Mouse (Mus musculus) kidney, postnatal 36 days (tissue): Measurements from ENCODE around the gene Hist1h2af.
"Not testable (repeated sequence)": the region's sequence is repeated elsewhere in the genome, so short reads cannot be mapped to it uniquely, and the experiment has no call there.

ENCODE experiments used
- DNase-seq, 2 experiments: peaks; one replicate each; pipeline ENCODE4 v3.0.0; 2021 to 2022; ENCODE audit warnings: mixed read lengths in 2 of 2

The Hist1h2af gene

GRCm38 (mm10) chr13:23536076-23536822 is 2.5 kb downstream of the Hist1h2af start:
- DNase-seq: no peak

DNA sequence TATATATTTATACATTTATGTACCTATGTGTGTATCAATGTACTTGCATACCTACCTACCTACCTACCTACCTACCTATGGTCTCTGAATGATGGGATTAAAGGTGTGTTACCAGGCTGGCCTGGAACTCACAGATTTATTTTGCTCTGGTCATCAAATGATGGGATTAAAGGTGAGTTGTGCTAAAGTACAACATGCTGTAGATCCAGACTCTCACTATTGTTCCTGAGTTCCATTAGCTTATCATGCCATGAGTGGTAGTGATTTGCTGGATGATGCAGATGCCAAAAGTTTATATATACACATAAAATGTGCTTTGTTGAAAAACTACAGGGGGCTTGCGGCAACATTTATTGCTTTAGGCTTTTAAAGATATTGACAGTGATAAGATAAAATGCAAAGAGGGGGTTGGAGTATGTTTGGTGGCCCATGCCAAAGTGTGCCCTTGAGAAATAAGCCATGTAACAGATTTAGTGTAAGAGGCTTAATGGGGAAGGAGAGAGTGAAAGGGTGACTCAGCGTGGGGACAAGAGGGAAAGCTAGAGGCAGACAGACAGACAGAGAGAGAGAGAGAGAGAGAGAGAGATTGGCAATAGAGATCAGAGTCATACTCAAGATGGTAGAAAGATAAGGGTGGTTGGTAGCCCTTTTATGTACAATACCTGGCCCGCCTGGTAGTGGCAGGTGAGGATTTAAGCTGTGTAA is 3.5 kb downstream of the Hist1h2af start:
- no peak for DNase-seq

- DNase-seq: no peak
Observed at GRCm38 (mm10) chr13:23538249-23538648, 4.5 kb downstream of the Hist1h2af start.

DNA sequence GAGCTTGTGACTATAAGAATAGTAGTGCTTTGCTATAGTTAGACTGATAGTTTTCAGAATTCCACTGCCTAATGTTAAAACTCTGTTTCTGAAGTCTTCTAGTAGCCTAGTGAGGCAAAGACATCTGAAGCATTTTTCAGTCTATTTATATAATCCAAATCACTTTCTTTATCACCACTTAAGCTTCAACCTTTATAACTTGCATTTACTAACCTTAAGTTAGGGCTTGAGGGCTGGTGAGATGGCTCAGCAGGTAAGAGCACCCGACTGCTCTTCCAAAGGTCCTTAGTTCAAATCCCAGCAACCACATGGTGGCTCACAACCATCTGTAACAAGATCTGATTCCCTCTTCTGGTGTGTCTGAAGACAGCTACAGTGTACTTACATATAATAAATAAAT is 6.1 kb downstream of the Hist1h2af start:
- DNase-seq: not testable (repeated sequence)

DNA sequence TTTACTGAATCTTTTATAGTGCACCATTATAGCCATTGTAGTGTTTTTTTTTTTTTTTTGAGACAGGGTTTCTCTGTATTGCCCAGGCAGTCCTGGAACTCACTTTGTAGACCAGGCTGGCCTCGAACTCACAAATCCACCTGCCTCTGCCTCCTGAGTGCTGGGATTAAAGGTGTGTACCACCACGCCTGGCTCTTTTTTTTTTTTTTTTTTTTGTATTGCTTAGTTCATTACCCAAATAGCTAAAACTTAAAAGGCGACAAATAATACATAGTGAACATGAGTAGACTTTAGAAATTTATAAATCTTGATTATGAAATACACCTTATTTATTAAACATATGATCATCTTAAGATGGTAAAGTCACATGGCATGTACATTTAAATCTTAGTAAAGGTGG is 7.8 kb downstream of the Hist1h2af start:
- no peak for DNase-seq

- DNase-seq: not testable (repeated sequence)
Observed at GRCm38 (mm10) chr13:23542225-23542980, 8.7 kb downstream of the Hist1h2af start.

DNA sequence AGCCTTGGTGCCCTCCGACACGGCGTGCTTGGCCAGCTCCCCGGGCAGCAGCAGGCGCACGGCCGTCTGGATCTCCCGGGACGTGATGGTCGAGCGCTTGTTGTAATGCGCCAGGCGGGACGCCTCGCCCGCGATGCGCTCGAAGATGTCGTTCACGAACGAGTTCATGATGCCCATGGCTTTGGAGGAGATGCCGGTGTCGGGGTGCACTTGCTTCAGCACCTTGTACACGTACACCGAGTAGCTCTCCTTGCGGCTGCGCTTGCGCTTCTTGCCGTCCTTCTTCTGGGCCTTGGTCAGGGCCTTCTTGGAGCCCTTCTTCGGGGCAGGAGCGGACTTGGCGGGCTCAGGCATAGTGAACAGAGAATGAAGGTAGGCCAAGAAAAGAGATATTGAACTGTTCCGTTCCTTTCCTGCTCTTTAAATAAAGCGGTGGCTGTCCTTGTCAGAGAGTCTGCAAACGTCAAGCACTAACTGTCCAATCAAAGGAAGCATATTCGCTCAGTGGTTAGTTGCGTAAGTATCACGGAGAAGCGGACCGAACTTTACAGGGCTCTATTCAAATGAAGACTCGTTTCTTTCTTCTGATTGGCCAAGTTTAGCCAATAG is 9.4 kb downstream of the Hist1h2af start, which contains the start of gene Hist1h2bh:
TSS of gene Hist1h2bh (minus strand) at position 394 of the 609 bp plus-strand sequence.
- peak; percentile 65 to 93 for DNase-seq

GRCm38 (mm10) chr13:23543965-23544786 is 10.5 kb downstream of the Hist1h2af start, which contains the start of gene Hist1h3f:
TSS of gene Hist1h3f (plus strand) at chr13:23544052.
- peak; percentile 64 to 90 for DNase-seq

GRCm38 (mm10) chr13:23544787-23545120 is 11.0 kb downstream of the Hist1h2af start:
- DNase-seq: not testable (repeated sequence)

DNA sequence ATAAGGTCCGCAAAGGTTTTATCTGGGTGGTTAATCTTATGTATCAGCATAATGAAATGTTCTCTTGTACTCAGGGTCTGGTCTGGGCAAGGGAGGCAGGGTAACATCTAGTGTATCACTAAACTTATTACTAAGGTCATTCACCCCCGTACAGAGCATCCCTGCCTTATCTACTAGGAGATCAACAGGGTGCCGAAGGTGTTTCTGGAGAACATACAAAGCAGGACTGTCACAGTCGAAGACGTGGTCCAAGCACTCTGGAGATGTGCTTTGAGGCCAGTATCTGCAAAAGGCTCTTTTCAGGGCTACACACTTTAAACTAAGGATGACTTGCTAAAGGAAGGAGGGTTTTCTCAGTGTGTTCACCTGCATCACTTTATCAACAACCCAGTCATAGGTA is 13.0 kb downstream of the Hist1h2af start:
- no peak for DNase-seq

DNA sequence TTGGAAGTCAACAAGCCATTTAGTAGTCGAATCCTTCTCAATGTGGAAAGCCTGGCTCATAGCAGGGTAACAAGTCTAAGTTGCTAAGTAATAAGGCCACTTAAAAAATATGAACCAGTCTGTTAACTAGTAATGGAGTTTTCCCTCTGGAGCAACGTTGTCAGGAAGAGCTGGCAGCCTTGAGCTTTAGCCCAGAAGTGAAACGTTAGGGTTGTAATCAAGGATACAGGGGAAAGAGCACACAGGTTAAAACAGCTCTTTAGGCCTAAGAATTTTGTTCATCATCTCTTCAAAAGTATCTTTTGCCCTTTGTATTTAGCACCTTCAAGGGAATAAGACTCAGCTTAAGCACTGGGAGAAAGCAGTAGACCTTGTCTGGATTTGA is 17.0 kb downstream of the Hist1h2af start:
- no peak for DNase-seq

DNA sequence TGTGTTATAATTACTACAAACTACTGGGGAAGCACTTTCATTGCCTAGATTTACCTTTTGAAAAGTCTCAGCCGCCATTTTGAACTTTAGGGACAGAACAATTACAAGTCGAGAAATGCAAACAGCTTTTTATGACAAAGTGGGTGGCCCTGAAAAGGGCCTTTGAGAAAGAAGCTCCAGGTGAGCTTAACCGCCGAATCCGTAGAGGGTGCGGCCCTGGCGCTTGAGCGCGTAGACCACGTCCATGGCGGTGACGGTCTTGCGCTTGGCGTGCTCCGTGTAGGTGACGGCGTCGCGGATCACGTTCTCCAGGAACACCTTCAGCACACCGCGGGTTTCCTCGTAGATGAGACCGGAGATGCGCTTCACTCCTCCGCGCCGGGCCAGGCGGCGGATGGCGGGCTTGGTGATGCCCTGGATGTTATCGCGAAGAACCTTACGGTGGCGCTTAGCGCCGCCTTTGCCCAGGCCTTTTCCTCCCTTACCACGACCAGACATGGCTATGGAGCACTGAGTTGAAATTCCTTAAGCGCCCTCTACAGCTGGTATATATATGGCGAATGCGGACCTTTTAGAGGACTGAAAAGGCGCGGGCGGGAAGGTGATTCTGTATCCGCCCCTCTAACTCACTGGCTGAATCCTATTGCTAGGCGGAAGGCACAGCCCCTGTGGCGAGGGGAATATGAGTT is 17.6 kb downstream of the Hist1h2af start, which contains the start of gene Hist1h4f:
TSS of gene Hist1h4f (minus strand) at position 503 of the 689 bp plus-strand sequence.
- DNase-seq: peak; percentile 83 to 89

- no peak for DNase-seq
Observed at GRCm38 (mm10) chr13:23551931-23552914, 18.5 kb downstream of the Hist1h2af start.

- no peak for DNase-seq
Observed at GRCm38 (mm10) chr13:23552962-23553361, 19.3 kb downstream of the Hist1h2af start, which contains the start of gene Hist1h1d. TSS of gene Hist1h1d (plus strand) at chr13:23553262.

DNA sequence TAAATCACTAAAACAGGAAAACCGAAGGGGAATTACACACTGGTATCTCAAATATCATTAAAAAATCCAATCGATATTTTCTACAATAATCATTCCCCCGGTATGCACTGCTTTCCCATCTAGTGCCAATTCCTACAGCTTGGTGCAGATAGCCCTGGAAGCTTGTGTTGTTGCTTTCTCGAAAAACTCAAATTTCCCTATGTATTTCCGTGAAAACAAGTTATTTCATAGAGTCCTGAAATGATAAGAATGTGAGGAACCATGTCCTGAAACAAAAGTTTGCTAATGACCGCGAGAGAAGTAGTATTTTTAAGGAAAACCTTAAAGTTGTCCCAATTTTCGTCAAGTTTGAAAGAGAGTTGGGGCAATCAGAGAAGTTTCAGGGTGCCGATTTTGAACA is 20.7 kb downstream of the Hist1h2af start:
- DNase-seq: no peak

- peak; percentile 70 to 75 for DNase-seq
Observed at GRCm38 (mm10) chr13:23554925-23555838, 21.5 kb downstream of the Hist1h2af start.

DNA sequence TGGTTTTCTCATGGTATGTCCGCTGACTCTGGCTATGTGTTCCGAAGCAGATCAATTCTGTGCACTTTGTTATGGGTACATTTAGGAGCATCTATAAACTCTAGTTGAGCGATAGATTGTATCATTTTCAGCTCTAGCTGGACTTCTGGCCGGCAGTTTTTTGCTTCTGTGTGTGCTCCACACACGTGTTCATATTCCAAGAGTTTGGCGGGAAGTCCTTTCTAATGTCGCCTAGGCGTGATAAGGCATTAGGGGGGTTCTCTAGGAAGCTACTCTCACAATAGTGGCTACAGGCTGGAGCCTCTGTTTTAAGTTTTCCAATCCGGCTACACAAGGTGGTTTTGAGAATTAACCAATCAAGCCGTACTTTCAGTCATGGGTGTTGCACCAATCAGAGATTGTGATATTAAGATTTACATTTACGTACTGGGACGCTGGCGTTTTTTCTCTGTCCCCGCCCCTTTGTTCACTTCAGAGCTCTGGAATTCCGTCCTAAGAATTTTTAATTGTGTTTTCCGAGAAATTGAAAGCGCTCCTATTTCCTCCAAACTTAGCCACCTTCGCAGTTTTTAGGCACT is 22.2 kb downstream of the Hist1h2af start:
- peak; percentile 75 to 89 for DNase-seq

DNA sequence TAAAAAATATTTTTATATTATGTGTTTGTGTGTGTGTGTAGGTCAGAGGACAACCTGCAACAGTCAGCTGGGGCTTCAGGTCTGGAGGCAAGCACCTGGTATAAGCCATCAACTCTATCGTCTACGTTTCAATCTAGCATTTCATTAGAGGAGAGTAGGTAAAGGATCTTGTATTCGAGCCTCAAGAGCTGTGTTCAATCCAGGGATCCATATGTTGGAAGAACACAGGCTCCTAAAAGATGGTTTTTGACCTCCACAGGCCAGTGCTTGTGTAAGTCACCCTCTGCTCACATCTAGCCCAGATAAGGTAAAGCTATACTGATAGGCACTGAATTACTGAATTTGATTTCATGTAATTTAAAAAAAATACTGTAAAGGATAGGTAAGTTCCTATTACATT is 23.2 kb downstream of the Hist1h2af start:
- DNase-seq: no peak
